Mouse (Mus musculus): ENCODE results near the gene Atg14.
"Not testable (repeated sequence)": the region's sequence is repeated elsewhere in the genome, so short reads cannot be mapped to it uniquely, and the experiment has no call there.

Atg14 gene

DNA sequence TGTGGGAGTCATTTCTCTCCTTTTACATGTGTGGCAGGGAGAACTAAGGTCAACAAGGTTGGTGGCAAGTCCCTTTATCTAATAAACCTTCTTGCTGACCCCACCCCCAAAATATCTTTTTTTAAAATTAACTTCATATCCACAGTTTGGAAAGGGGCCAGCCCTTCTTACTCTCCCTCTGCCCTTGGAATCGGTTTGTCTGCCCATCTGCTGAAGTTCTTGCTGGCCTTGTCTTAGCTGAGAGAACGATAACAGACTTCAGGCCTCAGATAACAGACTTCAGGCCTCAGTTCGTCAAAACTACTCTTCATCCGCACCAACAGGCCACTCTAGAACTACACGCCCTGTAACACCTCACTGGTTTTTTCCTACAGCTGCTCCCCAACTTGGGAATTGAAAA, 26.2 kb downstream of the Atg14 start:
- no peak for DNase-seq (ENCODE audit: low read depth, low spot score)

DNA sequence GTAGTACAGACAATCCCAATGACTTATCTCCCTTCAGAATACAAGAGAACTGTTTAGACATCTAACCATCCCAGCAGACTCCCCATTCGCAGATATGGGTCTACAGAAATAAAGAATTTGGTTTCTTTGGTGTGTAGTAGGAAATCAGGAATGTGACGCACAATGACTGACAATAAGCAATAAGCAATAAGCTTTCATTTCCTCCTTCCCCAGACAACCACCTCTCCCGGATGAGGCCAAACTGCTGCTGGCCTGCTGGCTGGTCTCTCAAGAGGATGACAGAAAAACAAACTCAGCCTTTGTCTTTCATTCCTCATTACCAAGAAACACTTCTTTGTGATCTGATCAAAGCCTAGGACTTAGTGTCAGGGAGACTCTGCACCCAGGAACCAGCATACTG, 28.2 kb downstream of the Atg14 start:
- DNase-seq (ENCODE audit: low read depth, low spot score) = no peak

DNA sequence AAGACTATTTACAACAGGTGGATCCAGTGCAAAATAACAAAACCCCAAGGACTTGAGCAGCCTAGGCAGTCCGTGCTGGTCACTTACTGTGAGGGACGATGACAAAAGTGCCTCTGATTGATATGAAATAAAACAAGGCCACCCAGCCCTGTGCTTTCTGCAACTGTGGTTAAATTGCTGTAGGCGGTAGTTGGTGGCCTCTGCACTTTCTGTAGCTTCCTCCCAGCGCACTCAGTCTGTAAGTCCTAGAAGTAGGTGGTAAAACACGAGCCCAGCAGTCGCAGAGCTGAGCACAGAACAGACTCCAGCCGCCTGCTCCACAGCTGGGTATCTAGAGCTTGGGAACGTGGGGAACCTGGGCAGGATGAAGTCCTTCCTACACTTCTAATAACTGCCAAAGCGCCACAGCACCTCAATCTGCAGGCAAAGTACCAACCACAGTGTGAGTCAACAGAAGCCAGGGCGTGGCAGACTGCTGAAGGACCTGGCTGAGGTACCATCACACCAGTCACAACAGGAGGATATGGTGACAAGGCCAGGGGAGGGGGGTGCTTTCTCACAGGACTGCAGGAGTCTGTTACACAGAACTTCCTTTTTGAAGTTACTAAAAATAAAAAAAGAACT, 29.0 kb downstream of the Atg14 start:
- no peak for DNase-seq (ENCODE audit: low read depth, low spot score)

- DNase-seq (ENCODE audit: low read depth, low spot score) = no peak
Observed at GRCm38 (mm10) chr14:47535096-47535495, 35.4 kb downstream of the Atg14 start.

DNA sequence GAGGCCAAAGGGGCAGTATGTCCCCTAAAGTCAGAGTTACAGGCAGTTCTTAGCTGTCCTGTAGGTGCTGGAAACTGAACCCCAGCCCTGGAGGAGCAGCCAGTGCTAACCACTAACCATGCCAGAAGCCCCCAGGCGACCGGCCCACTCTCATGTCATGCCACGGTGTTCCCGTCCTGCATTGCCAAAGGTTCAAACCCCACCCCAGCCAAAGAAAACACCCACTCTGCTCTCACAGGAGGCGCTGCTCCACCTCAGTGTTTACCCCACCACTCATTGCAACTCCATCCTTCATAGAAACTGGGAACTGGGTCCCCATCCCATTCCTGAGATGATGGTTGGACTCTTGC, 36.3 kb downstream of the Atg14 start:
- DNase-seq (ENCODE audit: low read depth, low spot score) = no peak

GRCm38 (mm10) chr14:47533365-47534175, 36.9 kb downstream of the Atg14 start:
- peak; percentile 29 for DNase-seq (ENCODE audit: low read depth, low spot score)

- no peak for DNase-seq (ENCODE audit: low read depth, low spot score)
Observed at GRCm38 (mm10) chr14:47532496-47532895, 38.0 kb downstream of the Atg14 start.

DNA sequence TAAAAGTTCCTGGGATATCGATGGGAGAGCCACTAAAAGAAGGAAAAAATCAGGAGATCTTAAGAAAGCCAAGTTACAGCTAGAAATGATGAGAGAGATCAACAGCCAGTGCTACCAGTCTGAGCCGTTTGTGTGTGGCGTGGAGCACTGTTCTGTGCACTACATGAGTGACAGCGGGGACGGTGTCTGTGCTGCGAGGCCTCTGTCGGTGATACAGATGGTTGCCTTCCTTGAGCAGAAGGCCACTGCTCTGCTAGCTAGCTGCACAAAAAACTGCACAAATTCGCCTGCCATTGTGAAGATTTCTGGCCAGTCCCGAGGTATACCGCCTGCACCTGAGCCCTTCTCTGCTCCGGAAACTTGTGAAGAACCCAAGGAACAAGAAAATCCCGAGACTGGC, 40.9 kb downstream of the Atg14 start:
- not testable (repeated sequence) for DNase-seq (ENCODE audit: low read depth, low spot score)

- peak; percentile 61 for DNase-seq (ENCODE audit: low read depth, low spot score)
Observed at GRCm38 (mm10) chr14:47529019-47529418, 41.4 kb downstream of the Atg14 start.

- DNase-seq (ENCODE audit: low read depth, low spot score) = no peak
Observed at GRCm38 (mm10) chr14:47528293-47528692, 42.2 kb downstream of the Atg14 start.

- DNase-seq (ENCODE audit: low read depth, low spot score) = no peak
Observed at GRCm38 (mm10) chr14:47527833-47528232, 42.6 kb downstream of the Atg14 start.

- DNase-seq (ENCODE audit: low read depth, low spot score) = no peak
Observed at GRCm38 (mm10) chr14:47525861-47526260, 44.6 kb downstream of the Atg14 start.

- no peak for DNase-seq (ENCODE audit: low read depth, low spot score)
Observed at GRCm38 (mm10) chr14:47525374-47525773, 45.1 kb downstream of the Atg14 start.

DNA sequence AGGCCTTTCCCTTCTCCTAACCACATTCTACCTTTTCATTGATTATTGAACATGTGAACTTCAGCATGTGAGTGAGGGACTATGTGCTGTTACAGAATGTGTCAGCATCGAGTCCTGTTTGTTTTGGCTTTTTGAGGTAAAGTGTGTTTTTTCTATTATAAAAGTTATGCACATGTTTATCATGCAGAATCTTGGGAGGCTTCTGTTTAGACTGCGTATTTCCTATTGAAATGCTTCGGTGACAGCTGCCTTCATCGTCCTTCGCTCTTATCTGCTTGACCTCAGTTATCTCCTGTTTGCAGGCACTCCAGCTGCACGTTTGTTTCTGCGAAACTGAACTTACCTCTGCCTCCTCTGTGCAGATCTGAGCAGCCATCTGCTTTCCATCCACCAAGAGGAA, 48.1 kb downstream of the Atg14 start:
- DNase-seq (ENCODE audit: low read depth, low spot score) = no peak

DNA sequence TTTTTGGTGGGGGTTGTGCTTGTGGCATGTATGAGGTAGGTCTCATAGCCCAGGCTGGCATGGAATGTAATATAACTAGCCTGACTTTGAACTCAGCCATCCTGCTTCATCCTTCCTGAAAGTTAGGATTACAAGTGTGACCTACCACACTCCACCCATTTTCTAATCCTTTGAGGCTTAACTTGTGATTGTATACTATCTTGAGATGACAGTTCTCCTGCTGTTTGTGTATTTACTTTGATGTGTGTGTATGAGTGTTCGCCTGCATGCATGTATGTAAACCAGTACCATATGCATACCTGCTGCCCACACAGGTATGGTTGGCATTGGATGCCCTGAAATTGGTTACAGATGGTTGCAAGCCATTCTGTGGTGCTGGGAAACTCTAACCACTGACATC, 48.8 kb downstream of the Atg14 start:
- no peak for DNase-seq (ENCODE audit: low read depth, low spot score)

DNA sequence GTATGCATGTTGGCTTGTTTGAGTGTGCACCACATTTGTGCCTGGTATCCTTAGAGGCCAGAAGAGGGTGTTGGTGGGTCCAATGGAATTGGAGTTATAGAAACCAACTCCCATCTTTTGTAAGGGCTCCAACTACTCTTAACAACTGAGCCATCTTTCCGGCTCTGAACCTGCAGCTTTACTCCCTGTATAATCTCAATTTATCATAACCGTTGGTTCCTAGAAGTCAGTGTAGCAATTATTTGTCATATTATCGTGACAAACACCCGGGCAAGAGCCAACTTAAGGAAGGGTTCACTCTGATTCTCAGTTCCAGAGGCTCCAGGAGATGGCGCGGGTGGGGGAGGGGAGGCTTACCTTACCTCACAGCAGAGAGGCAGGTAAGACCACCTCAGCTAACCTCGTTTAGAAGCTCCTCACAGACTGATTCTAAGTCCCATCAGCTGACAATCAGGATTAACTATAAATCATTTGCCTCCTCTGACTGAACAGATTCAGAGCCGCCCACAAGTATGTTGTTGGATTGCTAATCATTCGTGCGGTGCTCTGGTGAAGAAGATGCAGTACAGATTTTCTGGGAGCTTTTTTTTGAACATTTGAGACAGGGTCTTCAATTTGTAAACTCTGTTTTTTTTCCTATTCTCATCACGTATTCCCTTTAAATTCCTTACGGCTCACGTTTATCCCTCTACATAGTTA, 49.5 kb downstream of the Atg14 start:
- DNase-seq (ENCODE audit: low read depth, low spot score) = no peak

DNA sequence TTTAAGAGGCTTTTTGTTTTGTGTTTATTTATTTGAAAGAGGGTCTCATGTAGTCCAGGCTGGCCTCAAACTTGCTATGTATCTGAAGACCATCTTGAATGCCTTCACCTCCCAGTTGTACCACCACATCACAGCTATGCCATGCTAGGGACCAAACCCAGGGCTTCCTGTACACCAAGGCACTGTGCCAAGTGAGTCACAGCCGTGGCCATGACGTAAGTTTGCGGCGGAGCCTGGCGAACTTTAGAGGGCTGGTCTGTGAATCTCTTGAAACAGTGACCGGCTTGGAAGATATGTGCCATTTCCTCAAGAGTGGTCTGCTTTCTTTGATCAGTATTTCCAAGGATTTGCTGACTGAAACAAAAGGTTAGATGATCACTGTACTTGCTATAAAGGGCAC, 51.8 kb downstream of the Atg14 start:
- no peak for DNase-seq (ENCODE audit: low read depth, low spot score)

GRCm38 (mm10) chr14:47516755-47517154, 53.7 kb downstream of the Atg14 start:
- no peak for DNase-seq (ENCODE audit: low read depth, low spot score)

DNA sequence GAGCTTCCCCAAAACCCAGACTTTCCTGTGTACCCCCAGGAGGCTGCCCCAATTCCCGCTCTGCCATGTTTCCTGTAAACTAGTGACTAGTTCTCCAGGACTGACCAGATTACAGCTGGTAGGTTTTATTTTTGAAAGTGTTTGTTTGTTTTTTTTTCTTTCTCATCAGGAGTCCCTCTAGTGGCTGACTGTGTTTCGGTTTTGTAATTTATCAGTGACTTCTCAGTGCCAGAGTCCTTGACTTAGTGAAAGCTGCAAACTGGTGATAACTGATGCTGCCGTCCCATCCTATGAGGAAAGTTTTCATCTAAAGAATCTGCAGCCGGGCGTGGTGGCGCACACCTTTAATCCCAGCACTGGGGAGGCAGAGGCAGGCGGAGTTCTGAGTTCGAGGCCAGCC, 54.8 kb downstream of the Atg14 start:
- no peak for DNase-seq (ENCODE audit: low read depth, low spot score)

GRCm38 (mm10) chr14:47514816-47515453, 55.5 kb downstream of the Atg14 start:
- DNase-seq (ENCODE audit: low read depth, low spot score) = no peak

DNA sequence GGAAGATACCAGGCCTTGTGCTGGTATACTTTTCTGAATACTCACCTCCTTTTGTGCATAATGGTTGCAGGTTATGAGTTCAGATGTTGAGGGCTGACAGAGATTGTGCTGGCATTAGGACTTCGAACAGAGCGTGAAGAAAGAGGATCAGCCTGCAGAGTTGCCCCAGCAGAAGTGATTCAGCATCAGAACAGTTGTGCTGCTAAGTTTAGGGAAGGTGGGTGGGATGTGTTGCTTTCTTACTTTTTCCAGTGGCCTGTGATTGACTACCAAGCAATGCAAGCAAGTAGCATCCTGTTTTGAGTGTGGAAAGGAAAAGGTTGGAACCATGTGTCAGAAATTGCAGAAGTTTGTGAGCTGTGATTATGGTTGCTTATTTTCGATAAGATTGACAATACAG, 56.8 kb downstream of the Atg14 start:
- DNase-seq (ENCODE audit: low read depth, low spot score) = no peak

- DNase-seq (ENCODE audit: low read depth, low spot score) = no peak
Observed at GRCm38 (mm10) chr14:47510244-47510643, 60.2 kb downstream of the Atg14 start.

All from embryo, embryonic 11.5 days (tissue).